Mouse (Mus musculus): ENCODE measurements around the gene Poc1a. TPM values are rescaled to one million over a fixed set of nuclear protein-coding genes. Genes with fewer than 3 reads are reported as not detected.
A peak's percentile ranks its signal among the peaks of the same experiment; 100 is the strongest.

The Poc1a gene
- total RNA-seq, 2 experiments from 2014 or later = 7.3 to 8.8 TPM

GRCm38 (mm10) chr9:106301446-106302080 lies 20.7 kb downstream of the Poc1a start:
- no peak for DNase-seq

- DNase-seq = no peak
Observed at GRCm38 (mm10) chr9:106302446-106303150, 21.7 kb downstream of the Poc1a start.

- no peak for DNase-seq
Observed at GRCm38 (mm10) chr9:106303460-106303960, 22.6 kb downstream of the Poc1a start.

GRCm38 (mm10) chr9:106305228-106305627 lies 24.4 kb downstream of the Poc1a start:
- peak; percentile 80 for DNase-seq

GRCm38 (mm10) chr9:106306662-106307351 lies 25.9 kb downstream of the Poc1a start:
- peak; percentile 88 for DNase-seq

- no peak for DNase-seq
Observed at GRCm38 (mm10) chr9:106308151-106308550, 27.3 kb downstream of the Poc1a start.

- DNase-seq = no peak
Observed at GRCm38 (mm10) chr9:106308555-106308954, 27.7 kb downstream of the Poc1a start.

- no peak for DNase-seq
Observed at GRCm38 (mm10) chr9:106308983-106309382, 28.1 kb downstream of the Poc1a start.

GRCm38 (mm10) chr9:106309859-106310258 lies 29.0 kb downstream of the Poc1a start:
- no peak for DNase-seq

GRCm38 (mm10) chr9:106311625-106312191 lies 30.8 kb downstream of the Poc1a start:
- no peak for DNase-seq

- no peak for DNase-seq
Observed at GRCm38 (mm10) chr9:106312950-106313360, 32.1 kb downstream of the Poc1a start.

GRCm38 (mm10) chr9:106314196-106314595 lies 33.3 kb downstream of the Poc1a start:
- DNase-seq = no peak

- no peak for DNase-seq
Observed at GRCm38 (mm10) chr9:106318074-106318473, 37.2 kb downstream of the Poc1a start.

GRCm38 (mm10) chr9:106319095-106319494 lies 38.2 kb downstream of the Poc1a start:
- peak; percentile 37 for DNase-seq

- DNase-seq = no peak
Observed at GRCm38 (mm10) chr9:106322497-106322896, 41.6 kb downstream of the Poc1a start.

- no peak for DNase-seq
Observed at GRCm38 (mm10) chr9:106326241-106326640, 45.4 kb downstream of the Poc1a start.

- DNase-seq = no peak
Observed at GRCm38 (mm10) chr9:106327125-106327809, 46.4 kb downstream of the Poc1a start.

GRCm38 (mm10) chr9:106328068-106328610 lies 47.3 kb downstream of the Poc1a start:
- no peak for DNase-seq

GRCm38 (mm10) chr9:106328772-106329511 lies 48.1 kb downstream of the Poc1a start:
- no peak for DNase-seq

GRCm38 (mm10) chr9:106332746-106333145 lies 51.9 kb downstream of the Poc1a start:
- no peak for DNase-seq

GRCm38 (mm10) chr9:106337620-106338019 lies 56.8 kb downstream of the Poc1a start:
- no peak for DNase-seq

All from adrenal gland, postnatal 10 days (tissue).